Mouse (Mus musculus): Measurements from ENCODE around the gene Elmo1. TPM values are rescaled to one million over a fixed set of nuclear protein-coding genes. Genes with fewer than 3 reads are reported as not detected.
A peak's percentile ranks its signal among the peaks of the same experiment; 100 is the strongest.

Gene Elmo1
- total and polyA plus RNA-seq, 3 experiments = 5.2 to 7.6 TPM; not detected in 1

GRCm38 (mm10) chr13:20433221-20433858, 342.9 kb downstream of the Elmo1 start:
- H3K4me1 ChIP-seq (ENCODE audit: control insufficient read depth in 1 of 2, insufficient read depth in 2 of 2, low read length in 2 of 2) = no peaks in the 10 kb centered on the region

DNA sequence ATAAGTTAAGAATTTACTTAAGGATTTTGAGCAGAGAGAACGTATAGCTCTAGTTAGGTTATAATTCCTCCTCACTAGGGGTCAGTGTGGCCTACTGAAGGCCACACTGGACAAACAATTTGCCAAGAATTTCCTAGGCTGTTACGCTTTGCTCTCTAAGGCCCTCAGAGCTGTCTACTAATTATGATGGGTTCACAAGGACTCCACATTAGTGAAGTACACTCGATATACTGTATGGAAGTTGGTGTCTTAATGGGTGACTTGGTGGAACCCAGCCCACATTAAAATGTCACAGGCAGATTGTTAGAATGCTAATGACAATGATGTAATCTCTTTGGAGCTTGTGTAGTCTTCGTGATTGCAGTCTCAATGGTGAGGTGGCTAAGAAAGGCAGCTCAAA, 343.7 kb downstream of the Elmo1 start:
- Histone ChIP-seq H3K79me2 (ENCODE audit: control insufficient read depth, insufficient read depth, low read length, poor library complexity) (no peaks in the 10 kb centered on the region), H3K4me3 (ENCODE audit: control insufficient read depth in 1 of 2, insufficient read depth in 1 of 2, low read depth in 2 of 2, low read length in 2 of 2) (no peak overlapping the region), H3K9ac (ENCODE audit: control insufficient read depth, low read depth, low read length, poor library complexity, severe bottlenecking) (no peak overlapping the region), H3K27me3 (ENCODE audit: control insufficient read depth in 1 of 2, insufficient read depth in 2 of 2, low read length in 2 of 2) (no peaks in the 10 kb centered on the region), H3K4me1 (ENCODE audit: control insufficient read depth in 1 of 2, insufficient read depth in 2 of 2, low read length in 2 of 2) (no peaks in the 10 kb centered on the region), H3K36me3 (ENCODE audit: control insufficient read depth in 1 of 2, insufficient read depth in 2 of 2, low read length in 2 of 2) (peaks cover 0 to 3% of the 10 kb centered on the region in 2 experiments; a peak in 2 of 4 replicates), H3K27ac (ENCODE audit: control insufficient read depth, low read depth, low read length) (no peak overlapping the region), H3K9me3 (replicated peaks; ENCODE audit: insufficient read depth, low read length) (no peaks in the 10 kb centered on the region)
- TF ChIP-seq EP300 (IDR thresholded peaks at IDR 0.05; ENCODE audit: low read depth in 1 of 2, low read length in 2 of 2) = no peak
- TF ChIP-seq CTCF (IDR thresholded peaks at IDR 0.05 in 2 of 3, conservative IDR thresholded peaks at IDR 0.05 in 1 of 3; ENCODE audit: control insufficient read depth in 1 of 3, insufficient read depth in 1 of 3, low read depth in 2 of 3, low read length in 3 of 3, poor library complexity in 1 of 3, severe bottlenecking in 1 of 3) = no peak
- no peak for TF ChIP-seq TBP (IDR thresholded peaks at IDR 0.05; ENCODE audit: low read depth, low read length)
- TF ChIP-seq ZKSCAN1 (IDR thresholded peaks at IDR 0.05; ENCODE audit: low read depth, low read length) = no peak
- TF ChIP-seq MXI1 (IDR thresholded peaks at IDR 0.05; ENCODE audit: low read depth, low read length) = no peak
- TF ChIP-seq ZNF384 (IDR thresholded peaks at IDR 0.05; ENCODE audit: low read depth, low read length) = no peak
- no peak for TF ChIP-seq ELF1 (IDR thresholded peaks at IDR 0.05; ENCODE audit: low read depth, low read length)
- TF ChIP-seq MAFK (IDR thresholded peaks at IDR 0.05; ENCODE audit: borderline replicate concordance, low read depth, low read length) = no peak
- TF ChIP-seq GATA1 (IDR thresholded peaks at IDR 0.05; ENCODE audit: low read depth, low read length) = no peak
- TF ChIP-seq NRF1 (IDR thresholded peaks at IDR 0.05; ENCODE audit: insufficient read depth, low read depth, low read length, poor library complexity, severe bottlenecking) = no peak
- no peak for TF ChIP-seq BHLHE40 (IDR thresholded peaks at IDR 0.05; ENCODE audit: borderline replicate concordance, low read depth, low read length)
- no peak for TF ChIP-seq USF2 (IDR thresholded peaks at IDR 0.05; ENCODE audit: borderline replicate concordance in 1 of 2, insufficient read depth in 1 of 2, low read depth in 1 of 2, low read length in 2 of 2)
- TF ChIP-seq POLR2AphosphoS5 (IDR thresholded peaks at IDR 0.05; ENCODE audit: borderline replicate concordance, low read depth, low read length) = no peak
- no peak for TF ChIP-seq GABPA (IDR thresholded peaks at IDR 0.05; ENCODE audit: low read depth, low read length)
- no peak for TF ChIP-seq SMC3 (IDR thresholded peaks at IDR 0.05; ENCODE audit: low read depth, low read length)
- no peak for TF ChIP-seq TCF12 (IDR thresholded peaks at IDR 0.05; ENCODE audit: low read depth, low read length)
- TF ChIP-seq HCFC1 (IDR thresholded peaks at IDR 0.05; ENCODE audit: low read depth, low read length) = no peak
- TF ChIP-seq MYC (IDR thresholded peaks at IDR 0.05; ENCODE audit: low read depth, low read length) = no peak
- DNase-seq (ENCODE audit: low read depth, low spot score) = no peak

More at GRCm38 (mm10) chr13:20433221-20433858, 342.9 kb downstream of the Elmo1 start:
- H3K79me2 ChIP-seq (ENCODE audit: control insufficient read depth, insufficient read depth, low read length, poor library complexity) = no peaks in the 10 kb centered on the region
- peak; percentile 16 for DNase-seq (ENCODE audit: low read depth, low spot score)
- H3K27ac ChIP-seq (ENCODE audit: control insufficient read depth, low read depth, low read length) = no peak overlapping the region
- no peak for TF ChIP-seq MAX (IDR thresholded peaks at IDR 0.05; ENCODE audit: low read length)
- TF ChIP-seq E2F4 (IDR thresholded peaks at IDR 0.05; ENCODE audit: borderline replicate concordance, low read depth, low read length) = no peak
- TF ChIP-seq MAZ (IDR thresholded peaks at IDR 0.05; ENCODE audit: low read depth, low read length) = no peak
- TF ChIP-seq ETS1 (IDR thresholded peaks at IDR 0.05; ENCODE audit: low read depth, low read length) = no peak
- no peak for TF ChIP-seq MYC (IDR thresholded peaks at IDR 0.05; ENCODE audit: low read depth, low read length)
- no peak for TF ChIP-seq EP300 (IDR thresholded peaks at IDR 0.05; ENCODE audit: low read depth in 1 of 2, low read length in 2 of 2)
- H3K4me3 ChIP-seq (ENCODE audit: control insufficient read depth in 1 of 2, insufficient read depth in 1 of 2, low read depth in 2 of 2, low read length in 2 of 2) = no peak overlapping the region
- H3K9ac ChIP-seq (ENCODE audit: control insufficient read depth, low read depth, low read length, poor library complexity, severe bottlenecking) = no peak overlapping the region
- H3K9me3 ChIP-seq (replicated peaks; ENCODE audit: insufficient read depth, low read length) = no peaks in the 10 kb centered on the region
- H3K27me3 ChIP-seq (ENCODE audit: control insufficient read depth in 1 of 2, insufficient read depth in 2 of 2, low read length in 2 of 2) = no peaks in the 10 kb centered on the region
- H3K36me3 ChIP-seq (ENCODE audit: control insufficient read depth in 1 of 2, insufficient read depth in 2 of 2, low read length in 2 of 2) = peaks cover 0 to 3% of the 10 kb centered on the region in 2 experiments; a peak in 2 of 4 replicates
